Mouse (Mus musculus): ENCODE data around the gene Ctsz.

Gene Ctsz

GRCm38 (mm10) chr2:174396643-174397042, 42.2 kb downstream of the Ctsz start:
- no peak for DNase-seq (ENCODE audit: low read depth in 2 of 2, low spot score in 2 of 2)

GRCm38 (mm10) chr2:174393383-174393782, 45.5 kb downstream of the Ctsz start:
- DNase-seq (ENCODE audit: low read depth in 2 of 2, low spot score in 2 of 2), result no peak

- no peak for DNase-seq (ENCODE audit: low read depth in 2 of 2, low spot score in 2 of 2)
Observed at GRCm38 (mm10) chr2:174392554-174392953, 46.3 kb downstream of the Ctsz start.

- no peak for DNase-seq (ENCODE audit: low read depth in 2 of 2, low spot score in 2 of 2)
Observed at GRCm38 (mm10) chr2:174391936-174392335, 46.9 kb downstream of the Ctsz start.

GRCm38 (mm10) chr2:174381021-174381420, 57.8 kb downstream of the Ctsz start:
- no peak for DNase-seq (ENCODE audit: low read depth in 2 of 2, low spot score in 2 of 2)
